Mouse (Mus musculus): ENCODE measurements around the gene Sptlc2.
A peak's percentile ranks its signal among the peaks of the same experiment; 100 is the strongest.
"Not testable (repeated sequence)": the region's sequence is repeated elsewhere in the genome, so short reads cannot be mapped to it uniquely, and the experiment has no call there.

The Sptlc2 gene

GRCm38 (mm10) chr12:87277251-87277650 is 110.9 kb downstream of the Sptlc2 start:
- DNase-seq (ENCODE audit: low spot score) = not testable (repeated sequence)

- DNase-seq (ENCODE audit: low spot score) = no peak
Measured at GRCm38 (mm10) chr12:87274853-87275831, 113.0 kb downstream of the Sptlc2 start.

- DNase-seq (ENCODE audit: low spot score) = peak; percentile 11
Measured at GRCm38 (mm10) chr12:87267682-87268081, 120.5 kb downstream of the Sptlc2 start.

GRCm38 (mm10) chr12:87266827-87267603 is 121.1 kb downstream of the Sptlc2 start:
- peak; percentile 34 for DNase-seq (ENCODE audit: low spot score)

GRCm38 (mm10) chr12:87266108-87266826 is 121.9 kb downstream of the Sptlc2 start, which contains the start of the genes Vipas39 and Ahsa1:
Gene Vipas39, minus strand, starts transcription at chr12:87266256.
Gene Ahsa1, plus strand, starts transcription at chr12:87266479.
- peak; percentile 93 for DNase-seq (ENCODE audit: low spot score)

GRCm38 (mm10) chr12:87265444-87265843 is 122.7 kb downstream of the Sptlc2 start:
- DNase-seq (ENCODE audit: low spot score) = peak; percentile 27

- no peak for DNase-seq (ENCODE audit: low spot score)
Measured at GRCm38 (mm10) chr12:87260562-87260961, 127.6 kb downstream of the Sptlc2 start.

- no peak for DNase-seq (ENCODE audit: low spot score)
Measured at GRCm38 (mm10) chr12:87256629-87257028, 131.5 kb downstream of the Sptlc2 start.
